Mouse (Mus musculus) thymus, postnatal 36 days (tissue): ENCODE results near the gene Zfp687.

ENCODE experiments used
- DNase-seq, 2 experiments: peaks; one replicate each; pipeline ENCODE4 v3.0.0; 2022; ENCODE audit warnings: mixed read lengths in 2 of 2

Zfp687 gene

DNA sequence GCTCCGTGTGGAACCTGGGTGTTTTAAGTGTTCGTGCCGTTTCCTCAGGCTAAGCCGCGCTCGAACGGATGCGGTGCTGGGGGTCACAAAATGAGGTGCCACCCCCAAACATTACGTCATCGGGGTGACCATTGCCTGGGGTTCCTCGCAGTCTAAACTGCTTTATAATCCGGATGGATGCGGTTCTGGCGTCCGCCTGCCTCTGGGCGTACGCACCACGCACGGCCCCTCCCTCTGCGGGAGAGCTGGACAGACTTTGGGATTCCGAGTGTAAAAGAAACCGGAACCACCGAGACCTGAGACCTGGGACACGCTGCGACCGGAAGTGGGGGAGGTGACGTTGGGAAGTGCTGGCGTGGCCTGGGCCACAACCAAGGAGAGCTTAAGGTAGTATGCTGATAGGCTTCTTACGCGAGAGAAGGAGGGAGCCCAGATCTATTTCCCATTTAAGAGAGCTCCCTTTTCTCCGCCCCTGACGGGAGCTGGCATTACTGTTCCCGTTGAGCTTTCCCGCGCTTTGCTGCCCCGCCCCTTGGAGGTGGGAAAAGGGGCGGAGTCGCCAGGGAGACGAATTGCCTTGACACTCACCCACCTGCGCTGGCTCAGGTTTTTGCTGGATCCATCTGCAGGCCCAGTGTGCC, 763 bp upstream of the Zfp687 start:
- peak; percentile 92 to 94 for DNase-seq

DNA sequence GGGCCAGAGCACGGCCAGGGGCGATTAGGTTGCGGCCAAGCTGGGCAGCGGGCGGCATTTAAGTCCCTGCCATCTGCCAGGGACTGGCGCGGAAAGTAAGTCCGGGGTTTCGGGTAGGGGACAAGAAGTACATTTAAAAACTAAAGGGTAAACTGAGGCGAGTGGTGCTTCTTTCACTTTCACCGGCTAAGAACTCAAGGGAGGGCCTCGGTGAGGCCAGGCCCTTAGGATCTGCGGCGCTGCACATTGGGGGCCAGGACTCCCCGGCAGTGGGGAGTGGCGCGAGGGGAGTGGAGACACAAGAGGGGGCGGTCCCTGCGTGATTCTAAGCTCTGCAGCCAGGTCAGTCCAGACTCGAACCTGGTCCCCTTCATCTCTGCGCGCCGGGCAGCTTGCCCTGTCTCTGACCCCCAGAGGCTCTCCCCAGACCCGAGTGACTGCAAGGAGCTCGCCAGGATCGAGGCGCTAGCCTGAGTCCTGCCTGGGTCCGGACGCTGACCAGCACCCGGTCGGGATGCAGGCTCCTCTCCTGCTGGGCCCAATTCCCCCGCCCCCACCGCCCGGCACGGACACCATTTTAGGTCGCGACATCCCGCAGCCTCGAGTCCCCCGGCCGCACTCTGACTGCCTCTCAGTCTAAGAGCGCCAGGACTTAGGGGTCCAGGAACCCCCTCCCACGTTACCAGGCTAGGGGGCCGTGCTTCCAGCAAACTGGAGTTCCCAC, 658 bp downstream of the Zfp687 start:
- DNase-seq, result peak; percentile 51 to 70

DNA sequence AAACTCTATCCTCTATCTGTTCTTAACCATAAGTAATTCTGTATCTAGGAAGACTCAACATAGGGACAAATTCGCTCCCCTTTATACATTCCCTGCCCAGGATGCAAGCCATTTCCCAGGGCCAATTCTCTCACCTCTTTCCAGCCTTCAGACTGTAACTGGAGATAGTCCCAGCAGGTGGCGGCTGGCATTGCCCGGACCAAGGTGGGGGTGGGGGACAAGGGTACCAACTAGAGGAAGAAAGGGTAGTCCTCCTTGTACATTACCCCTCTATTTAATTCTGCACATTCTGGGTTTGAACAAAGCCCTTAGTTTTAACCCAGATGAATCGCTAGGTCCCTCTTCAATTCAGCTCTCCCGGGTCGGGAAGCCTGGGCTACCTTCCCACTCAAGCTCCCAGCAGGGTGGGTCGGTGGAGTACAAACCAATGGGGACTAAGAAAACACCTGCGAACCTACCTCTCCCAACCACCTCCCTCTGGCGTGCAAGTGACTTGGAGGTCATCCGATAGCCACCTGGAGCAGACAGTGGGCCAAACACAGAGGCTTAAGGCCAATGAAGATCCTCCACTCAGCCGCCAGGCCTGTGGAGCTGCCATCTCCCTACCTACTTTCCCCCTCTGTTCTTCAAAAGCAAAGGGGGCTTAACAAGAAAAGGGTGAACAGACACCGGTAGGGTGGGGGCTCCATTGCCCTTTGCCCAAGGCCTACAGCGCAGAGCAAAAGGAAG, 1.4 kb downstream of the Zfp687 start:
- no peak for DNase-seq

DNA sequence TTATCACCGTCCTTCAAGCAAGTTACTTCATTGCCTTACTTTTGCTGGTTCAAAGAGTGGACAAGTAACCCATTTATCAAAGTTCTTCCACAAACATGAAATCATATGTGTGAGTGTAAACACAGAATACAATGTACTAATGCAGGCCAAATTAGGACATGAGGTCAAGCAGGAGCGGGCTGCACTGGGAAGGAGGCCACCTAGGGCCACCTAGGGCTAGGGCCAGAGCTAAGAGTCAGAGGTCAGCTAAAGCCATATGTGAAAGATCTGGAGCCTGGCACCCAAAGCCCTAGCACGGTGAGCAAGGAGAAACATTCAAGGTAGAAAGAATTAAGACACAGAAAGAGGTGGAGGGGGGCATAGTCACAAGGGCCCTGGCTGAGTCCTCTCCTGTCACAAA, 2.3 kb downstream of the Zfp687 start:
- no peak for DNase-seq

DNA sequence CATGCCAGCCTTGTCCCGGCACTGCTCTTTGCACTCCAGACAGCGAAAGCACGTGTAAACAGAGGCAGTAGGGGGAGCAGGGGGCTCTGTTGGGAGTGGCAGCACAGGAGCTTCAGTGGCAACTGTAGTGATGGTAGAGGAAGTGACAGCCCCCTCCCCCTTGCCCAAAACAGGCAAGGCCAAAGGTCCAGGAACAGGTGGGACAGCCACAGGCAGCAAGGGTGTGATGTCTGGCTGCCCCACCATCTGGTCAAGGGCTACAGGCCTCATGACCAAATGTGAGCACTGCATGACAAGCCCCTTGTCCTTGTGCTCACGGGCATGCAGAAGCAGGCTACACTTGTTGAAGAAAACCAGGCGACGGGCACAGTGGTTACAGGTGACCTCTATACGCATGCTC, 4.9 kb downstream of the Zfp687 start:
- DNase-seq, result no peak

DNA sequence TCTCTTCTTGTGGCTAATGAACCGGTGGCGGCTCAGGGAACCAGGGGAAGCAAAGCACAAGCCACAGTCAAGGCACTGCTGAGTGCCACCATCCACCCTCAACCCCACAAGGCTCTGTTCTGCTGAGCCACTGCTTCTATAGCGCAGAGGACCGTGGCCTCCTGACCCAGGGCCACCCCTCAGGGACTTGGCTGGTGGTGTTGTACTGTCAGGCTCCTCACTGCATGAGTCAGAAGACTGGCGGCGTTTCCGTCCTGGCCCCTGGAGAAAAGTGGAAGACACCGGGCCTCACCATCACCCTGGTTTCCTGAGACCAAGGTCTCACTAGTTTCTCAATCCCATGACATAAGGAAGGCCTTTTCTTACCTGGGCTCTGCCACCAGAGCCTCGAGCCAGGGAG, 7.5 kb downstream of the Zfp687 start:
- no peak for DNase-seq

DNA sequence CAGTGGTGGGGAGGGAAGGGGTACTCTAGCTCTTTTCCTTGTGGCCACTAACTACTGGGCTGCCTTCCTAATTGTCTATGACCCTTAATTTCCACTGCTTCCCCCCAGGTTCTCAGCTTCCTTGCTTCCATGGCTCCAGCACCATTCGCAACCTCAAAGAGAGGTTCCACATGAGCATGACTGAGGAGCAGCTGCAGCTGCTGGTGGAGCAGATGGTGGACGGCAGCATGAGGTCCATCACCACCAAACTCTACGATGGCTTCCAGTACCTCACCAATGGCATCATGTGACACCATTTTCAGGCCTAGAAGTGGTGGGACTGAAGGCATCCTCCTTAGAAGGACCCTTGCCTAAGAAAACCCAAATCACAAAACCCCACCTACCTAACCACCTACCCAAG, 9.6 kb downstream of the Zfp687 start:
- DNase-seq, result no peak

DNA sequence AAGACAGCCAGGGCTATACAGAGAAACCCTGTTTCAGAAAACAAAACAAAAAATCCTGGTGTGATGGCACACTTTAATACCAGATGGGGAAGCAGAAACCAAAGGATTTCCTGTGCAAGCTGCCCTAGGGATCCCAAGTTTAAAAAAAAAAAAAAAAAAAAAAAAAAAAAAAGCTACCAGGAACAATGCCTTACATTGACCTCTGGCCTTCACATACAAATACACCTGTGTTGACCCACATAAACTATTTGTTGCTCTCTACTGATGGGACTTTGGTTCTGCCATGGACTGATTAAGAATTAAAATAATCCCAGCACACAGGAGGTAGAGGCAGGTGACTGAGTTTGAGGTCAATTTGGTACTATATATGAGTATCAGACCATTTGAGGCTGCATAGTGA, 12.0 kb downstream of the Zfp687 start:
- no peak for DNase-seq

DNA sequence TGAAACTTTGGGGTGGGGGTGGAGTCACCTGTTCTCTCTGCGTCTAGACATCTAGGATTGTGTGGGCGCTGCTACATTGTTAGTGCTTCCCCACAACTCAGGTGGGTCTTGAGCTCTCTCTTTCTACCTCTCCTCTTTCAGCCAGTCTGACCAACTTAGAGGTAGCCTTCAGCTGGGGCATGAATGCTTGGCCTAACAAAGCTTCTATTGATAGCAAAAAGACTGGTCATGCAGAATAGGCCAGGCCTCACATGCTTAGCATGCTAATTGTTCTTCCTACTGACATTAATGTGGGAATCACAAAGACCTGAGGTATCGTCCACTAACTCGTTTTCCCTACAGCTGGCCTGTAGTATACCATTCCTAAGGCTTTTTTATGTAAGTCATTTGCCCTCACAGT, 12.7 kb downstream of the Zfp687 start:
- DNase-seq, result no peak

DNA sequence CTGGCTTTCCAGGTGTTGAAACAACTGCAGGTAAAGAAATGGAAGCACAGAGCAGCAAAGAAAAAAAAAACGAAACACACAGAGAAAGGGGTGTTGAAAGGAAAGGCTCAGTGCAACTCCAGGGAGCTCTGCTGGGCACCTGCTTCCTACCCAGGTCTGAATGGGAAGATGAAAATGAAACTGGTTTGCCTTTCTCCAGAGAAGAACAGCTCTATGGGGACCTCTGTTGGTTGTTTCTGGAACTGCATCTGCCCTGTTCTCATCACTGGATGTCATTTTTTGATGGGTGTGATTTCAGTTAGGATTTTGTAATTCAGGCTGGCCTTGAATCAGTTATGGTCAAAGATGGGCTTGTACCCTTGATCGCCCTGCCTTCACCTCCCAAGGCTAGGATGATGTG, 18.3 kb downstream of the Zfp687 start:
- DNase-seq, result peak; percentile 66 to 81

DNA sequence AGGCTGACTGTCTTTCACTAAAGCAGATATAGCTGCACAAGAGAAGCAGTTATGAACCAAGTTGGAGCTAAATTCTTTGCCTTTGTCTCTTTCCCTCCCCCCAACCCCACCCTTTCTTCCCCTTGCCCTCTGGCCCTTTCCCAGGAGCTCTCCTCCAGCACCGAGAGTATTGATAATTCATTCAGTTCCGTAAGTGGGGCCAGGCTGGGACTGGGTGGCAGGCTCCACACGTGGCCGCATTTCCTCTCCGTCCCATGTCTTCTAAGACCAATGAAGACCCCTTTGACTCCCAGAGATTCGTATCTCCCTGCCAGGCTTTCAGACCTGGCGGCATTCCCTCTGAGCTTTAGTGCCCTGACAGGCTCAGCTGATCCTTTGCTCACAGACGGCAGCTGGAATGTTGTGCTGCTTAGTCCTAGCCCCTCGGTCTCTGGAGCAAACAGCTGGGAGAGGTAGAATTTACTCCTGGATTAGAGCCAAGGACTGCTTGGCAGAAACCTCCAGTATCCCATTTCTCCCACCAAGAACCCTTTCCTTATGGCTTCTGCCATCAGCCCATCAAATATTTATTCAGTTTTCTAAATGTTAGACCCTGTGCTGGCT, 26.0 kb downstream of the Zfp687 start:
- no peak for DNase-seq

DNA sequence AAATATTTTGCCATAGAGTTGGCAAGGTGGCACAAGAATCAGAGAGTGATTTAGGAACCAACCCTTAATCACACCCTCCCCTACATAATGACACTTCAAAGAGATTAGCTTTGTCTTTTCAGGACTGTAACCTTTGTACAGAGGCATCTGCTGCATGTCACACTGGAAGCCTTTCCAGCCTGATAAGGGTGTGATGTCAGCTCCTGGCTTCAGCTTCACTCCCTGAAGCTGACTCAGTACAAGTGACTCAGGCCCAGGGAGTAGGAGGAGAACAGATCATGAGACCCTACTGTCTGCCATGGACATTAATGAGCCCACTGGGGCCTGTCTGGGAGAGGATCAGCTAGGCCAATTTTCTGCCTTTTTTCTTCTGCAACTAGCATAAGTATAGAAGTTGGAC, 27.7 kb downstream of the Zfp687 start:
- DNase-seq, result no peak

DNA sequence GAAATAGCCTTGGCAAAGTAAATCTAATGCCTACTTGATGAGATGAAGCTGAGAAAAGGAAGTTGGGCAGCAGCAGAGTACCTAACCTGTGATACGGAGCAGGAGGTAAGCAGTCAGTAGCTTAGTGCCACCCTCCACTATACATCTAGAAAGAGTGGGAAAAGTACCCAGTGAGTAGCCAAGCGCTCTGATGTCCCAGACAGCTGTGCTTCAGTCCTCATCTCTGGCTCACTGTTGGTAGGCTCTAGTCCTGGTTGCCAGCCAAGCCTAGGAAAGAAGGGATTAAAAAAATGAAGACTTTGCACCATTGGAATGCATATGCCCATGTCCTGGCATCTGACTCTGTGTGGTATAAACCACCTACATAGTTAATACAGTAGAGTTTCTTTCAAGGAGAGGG, 29.7 kb downstream of the Zfp687 start:
- no peak for DNase-seq

DNA sequence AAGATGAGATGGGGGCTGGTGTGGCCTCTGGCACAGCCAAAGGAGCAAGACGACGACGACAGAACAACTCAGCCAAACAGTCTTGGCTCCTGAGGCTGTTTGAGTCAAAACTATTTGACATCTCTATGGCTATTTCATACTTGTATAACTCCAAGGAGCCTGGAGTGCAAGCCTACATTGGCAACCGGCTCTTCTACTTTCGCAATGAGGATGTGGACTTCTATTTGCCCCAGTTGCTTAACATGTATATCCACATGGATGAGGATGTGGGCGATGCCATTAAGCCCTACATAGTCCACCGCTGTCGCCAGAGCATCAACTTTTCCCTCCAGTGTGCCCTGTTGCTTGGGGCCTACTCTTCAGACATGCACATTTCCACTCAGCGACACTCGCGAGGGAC, 30.9 kb downstream of the Zfp687 start:
- DNase-seq, result no peak

DNA sequence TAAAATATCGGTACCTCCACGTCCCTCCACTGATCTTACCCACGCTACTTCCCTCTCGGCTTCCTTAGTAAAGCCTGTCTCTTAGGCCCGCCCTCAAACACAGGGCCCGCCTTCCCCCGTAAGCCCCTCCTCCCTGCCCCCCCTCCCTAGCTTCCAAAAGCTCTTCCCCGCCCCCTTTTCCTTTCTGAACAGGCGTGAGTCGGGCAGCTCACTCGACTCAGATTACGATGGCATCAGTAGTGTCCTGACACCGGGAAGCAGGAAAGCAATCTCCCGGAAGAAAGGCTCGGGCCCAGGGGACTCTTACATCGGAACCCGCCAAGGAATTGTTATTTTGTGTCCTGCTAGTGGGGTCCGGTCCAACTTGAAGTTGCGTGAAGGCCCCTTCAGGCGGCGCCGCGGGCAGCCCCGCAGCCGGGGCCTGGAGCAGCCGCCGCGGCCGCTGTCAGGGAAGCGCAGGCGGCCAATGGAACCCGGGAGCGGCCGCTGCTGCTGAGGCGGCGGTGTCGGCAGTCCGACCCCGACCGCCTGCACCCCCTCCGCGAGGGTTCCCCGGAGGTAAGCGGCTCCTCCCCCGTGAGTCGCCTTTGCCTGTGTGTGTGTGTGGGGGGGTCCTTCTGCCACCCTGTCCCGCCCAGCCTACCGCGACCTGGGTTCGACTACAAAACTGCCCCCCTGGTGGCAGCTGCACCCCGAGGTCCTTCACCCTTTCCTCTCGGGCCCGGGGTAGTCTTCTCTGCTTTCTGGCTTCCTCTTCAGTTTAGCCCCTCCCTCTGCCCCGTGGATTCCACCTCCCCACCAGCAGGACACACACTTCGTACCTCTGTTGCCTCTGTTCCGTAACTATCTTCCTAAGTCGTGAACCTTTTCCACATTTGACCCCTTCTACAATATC, 40.5 kb downstream of the Zfp687 start, which contains the start of gene Pi4kb:
Gene Pi4kb (plus strand): TSS at position 204 of the 895 bp plus-strand sequence.
- peak; percentile 85 for DNase-seq

DNA sequence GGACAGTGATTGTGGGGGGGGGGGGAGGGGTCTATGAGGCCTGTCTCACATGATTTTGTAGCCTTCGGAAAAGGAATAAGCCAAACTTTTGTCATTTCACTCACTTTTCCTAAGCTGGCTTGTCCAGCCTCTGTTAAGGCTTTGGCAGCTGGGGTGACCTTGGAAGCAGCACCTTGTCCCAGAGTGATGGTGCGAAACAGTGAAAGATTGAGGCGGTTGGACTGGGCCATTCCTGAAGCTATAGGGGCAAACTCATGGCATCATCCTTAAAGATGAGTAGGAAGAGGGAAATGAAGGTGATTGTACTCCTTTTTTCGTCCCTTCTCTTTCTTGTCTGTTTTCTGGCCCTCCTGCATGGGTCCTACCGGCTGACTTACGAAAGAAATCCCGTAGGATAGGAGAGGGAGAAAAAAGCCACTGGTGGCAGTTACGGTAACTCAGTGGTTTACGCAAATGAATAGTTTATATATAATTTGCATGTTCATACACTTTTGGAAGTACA, 41.2 kb downstream of the Zfp687 start:
- no peak for DNase-seq

DNA sequence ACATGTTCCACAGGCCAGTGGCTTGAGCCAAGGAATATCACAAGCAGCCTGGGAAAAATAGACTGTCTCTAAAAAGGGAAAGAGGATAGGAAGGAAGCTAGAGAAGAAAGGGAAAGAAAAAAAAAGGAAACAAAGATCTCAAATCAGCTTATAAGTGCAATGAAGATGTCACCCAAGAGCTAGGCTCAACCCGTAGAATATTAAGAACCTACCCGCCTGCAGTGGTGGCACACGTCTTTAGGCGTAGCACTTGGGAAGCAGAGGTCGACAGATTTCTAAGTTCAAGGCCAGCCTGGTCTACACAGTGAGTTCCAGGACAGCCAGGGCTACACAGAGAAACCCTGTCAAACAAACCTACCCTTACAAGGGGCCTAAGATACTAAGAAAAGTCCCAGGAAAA, 41.6 kb downstream of the Zfp687 start:
- no peak for DNase-seq

DNA sequence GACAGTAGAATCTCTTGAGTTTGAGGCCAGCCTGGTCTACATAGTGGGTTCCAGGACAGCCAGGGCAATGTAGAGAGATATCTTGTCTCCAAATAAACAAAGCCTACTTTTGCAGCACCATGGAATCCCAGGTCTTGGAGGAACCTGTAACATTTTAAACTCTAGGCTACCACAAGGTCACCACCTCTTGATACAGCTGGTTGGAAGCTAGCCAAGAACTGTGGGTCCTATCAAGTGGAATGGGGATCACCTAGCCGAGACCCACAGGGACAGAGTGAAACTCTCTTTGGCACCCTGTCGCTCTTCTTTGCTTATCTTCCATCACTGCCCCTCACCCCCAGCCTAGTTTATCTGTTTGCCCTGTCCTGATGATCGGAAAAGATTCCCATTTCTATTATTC, 42.7 kb downstream of the Zfp687 start:
- no peak for DNase-seq

DNA sequence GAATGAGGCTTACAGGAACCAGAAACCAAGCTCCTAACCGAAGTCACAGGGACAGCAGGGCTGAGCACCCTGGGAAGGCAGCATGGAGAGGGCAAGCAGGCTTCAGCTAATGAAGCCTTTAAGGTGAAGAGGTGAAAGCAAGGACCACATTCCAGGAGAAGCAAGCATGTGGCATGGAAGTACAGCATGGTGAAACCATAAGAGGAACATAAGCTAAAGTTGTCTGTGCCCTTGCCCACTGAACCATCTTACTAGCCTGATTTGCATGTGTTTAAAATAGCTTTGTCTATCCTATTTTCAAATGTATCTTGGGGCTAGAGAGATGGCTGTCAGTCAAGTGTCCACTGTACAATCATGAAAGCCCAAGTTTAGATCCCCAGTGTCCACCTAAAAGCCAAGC, 49.4 kb downstream of the Zfp687 start:
- no peak for DNase-seq

DNA sequence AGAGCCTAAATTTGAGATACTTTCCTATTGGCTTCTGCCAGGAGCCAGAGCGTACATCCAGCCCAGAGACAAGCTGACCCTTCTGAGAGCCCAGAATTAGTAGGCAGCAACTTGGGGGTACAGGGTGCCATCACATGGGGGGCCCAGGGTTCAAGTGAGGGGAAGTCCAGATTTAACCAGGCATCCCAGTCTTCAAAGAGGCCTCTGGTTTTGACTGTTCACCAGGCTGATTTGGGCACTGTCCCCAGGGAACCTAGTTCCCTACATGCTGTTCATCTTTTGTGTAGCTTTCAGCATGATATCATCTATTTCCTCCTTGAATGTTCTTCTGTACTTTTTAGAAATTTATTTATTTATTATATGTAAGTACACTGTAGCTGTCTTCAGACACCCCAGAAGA, 50.3 kb downstream of the Zfp687 start:
- DNase-seq, result no peak

DNA sequence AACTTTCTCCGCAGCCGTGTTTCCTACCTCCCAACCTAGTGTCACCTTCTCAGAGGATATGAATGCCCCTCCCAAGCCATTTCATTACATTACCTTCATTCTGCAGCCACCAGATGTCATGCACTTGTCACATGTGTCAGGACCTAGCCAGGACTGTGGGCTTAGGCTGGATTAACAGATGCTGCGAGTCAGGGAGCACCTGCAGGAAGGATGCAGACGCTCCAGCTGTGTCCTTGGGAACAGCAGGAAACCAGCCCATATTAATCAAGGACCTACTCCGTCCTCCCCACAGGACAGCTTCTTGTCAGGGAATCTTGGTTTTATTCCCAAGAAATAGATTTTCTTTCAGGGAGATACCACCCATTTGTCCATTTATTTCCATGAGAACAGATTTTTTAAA, 54.9 kb downstream of the Zfp687 start:
- DNase-seq, result no peak

DNA sequence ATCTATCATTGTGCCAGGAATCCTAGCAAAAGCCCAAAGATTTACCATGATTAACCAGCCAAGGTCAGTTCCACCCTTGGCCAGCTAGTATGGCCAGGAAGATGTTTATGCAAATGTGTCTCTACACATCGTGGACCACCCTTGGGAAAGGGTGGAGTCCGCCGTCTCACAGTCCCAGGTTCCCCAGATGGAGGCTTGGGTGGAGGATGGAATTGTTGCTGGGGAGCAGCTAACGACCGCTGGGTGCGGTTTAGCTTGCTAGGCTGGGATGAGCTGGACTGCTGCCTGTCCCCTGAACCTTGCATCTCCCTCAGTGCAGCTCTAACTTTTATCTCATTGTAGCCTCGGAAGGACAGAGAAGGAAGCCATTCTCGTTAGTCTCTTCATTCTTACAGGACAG, 55.4 kb downstream of the Zfp687 start:
- no peak for DNase-seq
